Mouse (Mus musculus): Measurements from ENCODE around the gene Wdhd1. TPM values are rescaled to one million over a fixed set of nuclear protein-coding genes. Genes with fewer than 3 reads are reported as not detected.

The Wdhd1 gene
- polyA plus RNA-seq, 1 experiment from 2014 or later = 48.7 TPM

DNA sequence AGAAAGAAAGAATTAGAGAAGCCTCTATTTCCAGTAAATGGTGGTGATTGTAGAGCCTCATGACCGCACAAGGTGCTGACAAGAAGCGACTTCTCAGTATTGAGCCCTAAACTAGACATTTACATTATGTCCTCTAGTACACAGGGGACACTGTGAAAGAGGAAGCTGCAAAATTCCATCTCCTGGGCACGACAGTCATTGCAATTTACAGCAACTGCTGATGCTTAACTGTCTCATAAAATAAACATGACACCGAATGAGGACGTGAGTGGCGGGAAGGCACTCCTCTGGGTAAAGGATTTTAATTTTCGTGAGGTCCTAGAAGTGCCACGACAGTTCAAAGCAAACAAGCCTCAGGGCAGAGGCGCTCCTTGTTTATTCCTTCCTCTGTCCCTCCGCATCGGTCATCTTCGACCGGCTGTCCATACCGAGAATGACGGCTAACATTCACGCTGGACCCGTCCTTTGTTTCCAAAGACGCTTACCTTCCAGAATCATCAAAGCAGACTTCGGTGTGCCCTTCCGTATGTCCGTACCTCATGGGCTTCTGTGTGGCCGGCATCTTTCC, 537 bp downstream of the Wdhd1 start:
- Histone ChIP-seq H3K27me3 (no peaks in the 10 kb centered on the region), H3K27ac (peak overlapping the region; percentile 91), H3K9ac (peak overlapping the region; percentile 94), H3K4me1 (peaks cover 18% of the 10 kb centered on the region; the same call in 1 of the 2 replicates), H3K9me3 (no peaks in the 10 kb centered on the region), H3K4me2 (replicated peaks) (peak overlapping the region; percentile 60), H3K36me3 (peaks cover 23% of the 10 kb centered on the region), H3K4me3 (peak overlapping the region; percentile 88)
- ATAC-seq (ENCODE audit: insufficient number of reproducible peaks, insufficient read depth, low FRiP score, low TSS enrichment) = no peak; the same call in 1 of the 2 replicates
- WGBS = 3% methylated on average over 22 of the region's 22 CpGs

DNA sequence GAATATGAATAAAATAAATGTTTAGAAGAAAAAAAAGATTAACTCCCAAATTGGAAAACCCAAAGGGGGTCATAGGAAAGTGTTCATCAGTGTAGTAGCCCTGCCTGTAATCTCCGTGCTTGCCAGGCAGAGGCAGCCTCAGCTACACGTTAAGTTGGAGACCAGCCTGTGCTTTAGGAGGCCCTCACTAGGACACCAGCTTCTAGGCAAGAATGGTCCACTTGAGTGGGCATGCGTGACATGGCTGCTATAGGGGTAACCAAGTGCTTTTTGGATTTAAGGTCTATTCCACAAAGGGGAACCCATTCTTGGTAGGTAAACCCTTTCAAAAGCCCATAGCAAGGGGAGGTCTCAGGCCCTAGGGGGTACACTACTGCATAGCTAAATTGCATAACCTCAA, 1.2 kb downstream of the Wdhd1 start:
- Histone ChIP-seq H3K4me2 (replicated peaks) (peak overlapping the region; percentile 60), H3K4me1 (peaks cover 18% of the 10 kb centered on the region; the same call in 1 of the 2 replicates), H3K9ac (no peak overlapping the region), H3K27ac (no peak overlapping the region), H3K36me3 (peaks cover 24% of the 10 kb centered on the region), H3K9me3 (no peaks in the 10 kb centered on the region), H3K27me3 (no peaks in the 10 kb centered on the region), H3K4me3 (peak overlapping the region; percentile 88)
- WGBS = 25% methylated on average over 3 of the region's 3 CpGs
- no peak for ATAC-seq (ENCODE audit: insufficient number of reproducible peaks, insufficient read depth, low FRiP score, low TSS enrichment)

DNA sequence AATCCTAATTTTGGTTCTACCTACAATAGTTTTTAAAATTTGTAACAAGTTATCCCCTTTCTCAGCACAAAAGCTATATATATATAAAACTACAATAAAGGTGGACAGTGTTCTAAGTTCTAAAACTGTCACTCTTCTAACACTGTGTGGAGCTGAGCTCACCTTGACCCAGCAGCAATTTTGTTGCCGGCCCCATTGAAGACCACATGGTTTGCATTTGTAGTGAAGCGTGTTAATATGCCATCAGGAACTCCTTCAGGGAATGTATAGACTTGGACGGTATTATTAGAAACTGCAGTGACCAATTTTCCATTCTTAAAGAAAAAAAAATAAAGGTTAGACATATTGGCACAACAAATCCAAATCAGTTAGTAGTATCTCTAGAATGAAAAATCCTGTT, 2.9 kb downstream of the Wdhd1 start:
- no peak overlapping the region for H3K9ac ChIP-seq
- no peak overlapping the region for H3K4me2 ChIP-seq (replicated peaks)
- 34% methylated on average over 3 of the region's 3 CpGs for WGBS
- H3K27ac ChIP-seq = no peak overlapping the region
- peaks cover 31% of the 10 kb centered on the region for H3K36me3 ChIP-seq
- H3K9me3 ChIP-seq = no peaks in the 10 kb centered on the region; the same call in 1 of the 2 replicates
- no peaks in the 10 kb centered on the region for H3K27me3 ChIP-seq
- no peak for ATAC-seq (ENCODE audit: insufficient number of reproducible peaks, insufficient read depth, low FRiP score, low TSS enrichment)
- peaks cover 18% of the 10 kb centered on the region; the same call in 1 of the 2 replicates for H3K4me1 ChIP-seq
- H3K4me3 ChIP-seq = no peak overlapping the region

DNA sequence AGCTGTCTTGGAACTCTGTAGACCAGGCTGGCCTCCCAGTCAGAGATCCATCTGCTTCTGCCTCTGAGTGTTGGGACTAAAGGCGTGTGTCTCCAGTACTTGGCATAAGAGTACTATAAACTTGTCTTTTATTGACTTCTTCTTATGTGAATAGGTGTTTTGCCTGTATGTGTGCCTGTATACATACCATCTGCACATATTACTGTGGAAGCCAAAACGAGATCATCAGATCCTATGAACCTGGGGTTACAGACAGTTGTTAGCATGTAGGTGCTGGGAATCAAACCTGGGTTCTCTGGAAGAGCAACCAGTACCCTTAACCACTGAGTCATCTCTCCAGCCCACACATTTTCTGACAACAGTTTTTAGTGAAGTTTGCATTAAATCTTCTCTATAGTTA, 7.0 kb downstream of the Wdhd1 start:
- no peak for ATAC-seq (ENCODE audit: insufficient number of reproducible peaks, insufficient read depth, low FRiP score, low TSS enrichment)
- H3K27me3 ChIP-seq = no peaks in the 10 kb centered on the region
- H3K4me1 ChIP-seq = peaks cover 5% of the 10 kb centered on the region; the same call in 1 of the 2 replicates
- H3K4me2 ChIP-seq (replicated peaks) = no peak overlapping the region
- H3K36me3 ChIP-seq = peaks cover 55% of the 10 kb centered on the region
- WGBS = 93% methylated on average over 2 of the region's 2 CpGs
- H3K27ac ChIP-seq = no peak overlapping the region
- H3K9ac ChIP-seq = no peak overlapping the region
- H3K4me3 ChIP-seq = no peak overlapping the region
- H3K9me3 ChIP-seq = no peaks in the 10 kb centered on the region; the same call in 1 of the 2 replicates

DNA sequence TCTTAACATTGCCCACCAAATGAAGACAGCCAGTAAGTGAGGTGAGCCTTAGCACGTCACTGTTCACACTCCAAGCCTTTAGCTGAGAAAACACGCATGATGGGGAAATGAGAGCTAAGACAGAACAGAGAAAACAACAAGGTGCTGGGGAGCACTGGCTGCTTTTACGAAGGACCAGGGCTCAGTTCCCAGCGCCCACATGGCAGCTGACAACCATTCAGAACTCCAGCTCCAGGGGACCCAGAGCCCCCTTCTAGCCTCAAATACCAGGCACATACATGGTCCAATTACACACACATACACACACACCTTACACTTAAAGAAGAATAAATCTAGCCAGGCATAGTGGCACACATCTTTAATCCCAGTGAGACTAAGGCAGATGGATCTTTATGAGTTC, 7.6 kb downstream of the Wdhd1 start:
- WGBS = 96% methylated on average over 4 of the region's 4 CpGs
- Histone ChIP-seq H3K27ac (no peak overlapping the region), H3K27me3 (no peaks in the 10 kb centered on the region), H3K9ac (no peak overlapping the region), H3K9me3 (no peaks in the 10 kb centered on the region; the same call in 1 of the 2 replicates), H3K4me1 (no peaks in the 10 kb centered on the region), H3K4me2 (replicated peaks) (no peak overlapping the region), H3K4me3 (no peak overlapping the region), H3K36me3 (peaks cover 55% of the 10 kb centered on the region)
- ATAC-seq (ENCODE audit: insufficient number of reproducible peaks, insufficient read depth, low FRiP score, low TSS enrichment) = no peak

DNA sequence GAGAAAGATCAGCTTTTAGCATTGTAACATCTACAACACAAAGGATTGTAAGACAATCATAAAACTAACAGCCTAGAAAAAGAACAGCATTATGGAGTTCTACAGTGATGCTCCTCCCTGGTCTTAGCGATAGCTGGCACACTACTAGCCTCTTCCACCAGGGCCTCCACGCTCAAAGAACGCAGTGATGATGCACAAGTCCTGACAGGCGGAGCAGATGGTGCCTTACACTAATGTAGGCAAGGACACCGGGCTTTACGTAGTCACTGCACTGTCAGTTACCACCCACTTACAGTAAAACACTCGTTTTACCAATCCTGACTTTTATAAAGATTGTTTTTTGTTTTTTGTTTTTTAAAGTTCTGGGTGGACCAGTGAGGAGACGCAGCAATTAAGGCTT, 10.8 kb downstream of the Wdhd1 start:
- Histone ChIP-seq H3K27me3 (no peaks in the 10 kb centered on the region), H3K9ac (no peak overlapping the region), H3K27ac (no peak overlapping the region), H3K36me3 (peaks cover 36% of the 10 kb centered on the region), H3K4me2 (replicated peaks) (no peak overlapping the region), H3K9me3 (no peaks in the 10 kb centered on the region; the same call in 1 of the 2 replicates), H3K4me1 (no peaks in the 10 kb centered on the region), H3K4me3 (no peak overlapping the region)
- 94% methylated on average over 8 of the region's 8 CpGs for WGBS
- ATAC-seq (ENCODE audit: insufficient number of reproducible peaks, insufficient read depth, low FRiP score, low TSS enrichment) = no peak

DNA sequence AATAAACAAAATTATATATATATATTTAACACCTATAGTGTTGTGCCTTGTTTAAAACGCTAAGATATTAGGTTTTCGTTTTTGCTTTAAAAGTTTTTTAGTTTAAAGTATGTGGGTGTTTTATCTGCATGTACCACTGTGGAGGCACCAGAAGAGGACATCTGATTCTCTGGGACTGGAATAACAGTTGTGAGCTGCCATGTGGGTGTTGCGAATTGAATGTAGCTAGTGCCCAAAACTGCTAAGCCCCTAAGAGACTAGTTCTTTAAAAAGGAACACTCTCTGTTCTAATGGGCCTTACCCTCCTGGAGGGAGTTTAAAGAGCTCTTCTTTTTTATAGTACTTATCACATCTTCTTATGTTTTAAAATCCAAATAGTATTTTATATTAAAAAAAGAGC, 11.8 kb downstream of the Wdhd1 start:
- H3K4me3 ChIP-seq = no peak overlapping the region
- H3K27ac ChIP-seq = no peak overlapping the region
- no peaks in the 10 kb centered on the region; the same call in 1 of the 2 replicates for H3K9me3 ChIP-seq
- H3K27me3 ChIP-seq = no peaks in the 10 kb centered on the region
- H3K4me1 ChIP-seq = no peaks in the 10 kb centered on the region
- H3K9ac ChIP-seq = no peak overlapping the region
- WGBS = 94% methylated on average over 3 of the region's 3 CpGs
- peaks cover 34% of the 10 kb centered on the region for H3K36me3 ChIP-seq
- no peak for ATAC-seq (ENCODE audit: insufficient number of reproducible peaks, insufficient read depth, low FRiP score, low TSS enrichment)
- H3K4me2 ChIP-seq (replicated peaks) = no peak overlapping the region

DNA sequence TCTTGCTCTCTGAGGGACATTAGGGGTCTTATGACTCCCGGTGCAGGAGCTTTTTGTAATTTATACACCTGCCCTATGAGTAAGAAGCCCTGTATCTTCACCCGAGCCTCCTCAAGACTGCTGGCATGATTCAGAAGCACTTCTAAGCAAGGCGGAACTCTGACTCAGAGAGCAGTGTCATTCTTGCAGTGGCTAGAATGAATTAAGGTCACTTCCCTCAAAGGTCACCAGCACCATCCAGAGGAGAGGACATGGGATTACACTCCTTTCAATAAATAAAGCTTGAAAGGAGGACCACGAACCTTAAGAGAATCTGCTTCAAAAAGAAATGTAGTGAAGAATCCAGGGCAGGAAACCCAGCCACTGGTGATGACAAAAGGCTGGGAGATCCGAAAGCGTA, 26.8 kb downstream of the Wdhd1 start:
- whole genome bisulfite sequencing = 86% methylated on average over 6 of the region's 6 CpGs
- Histone ChIP-seq H3K4me1 (no peaks in the 10 kb centered on the region), H3K27ac (no peak overlapping the region), H3K9me3 (no peaks in the 10 kb centered on the region), H3K27me3 (no peaks in the 10 kb centered on the region), H3K4me3 (no peak overlapping the region), H3K9ac (no peak overlapping the region), H3K36me3 (peaks cover 56% of the 10 kb centered on the region), H3K4me2 (replicated peaks) (no peak overlapping the region)
- no peak for ATAC-seq (ENCODE audit: insufficient number of reproducible peaks, insufficient read depth, low FRiP score, low TSS enrichment)

DNA sequence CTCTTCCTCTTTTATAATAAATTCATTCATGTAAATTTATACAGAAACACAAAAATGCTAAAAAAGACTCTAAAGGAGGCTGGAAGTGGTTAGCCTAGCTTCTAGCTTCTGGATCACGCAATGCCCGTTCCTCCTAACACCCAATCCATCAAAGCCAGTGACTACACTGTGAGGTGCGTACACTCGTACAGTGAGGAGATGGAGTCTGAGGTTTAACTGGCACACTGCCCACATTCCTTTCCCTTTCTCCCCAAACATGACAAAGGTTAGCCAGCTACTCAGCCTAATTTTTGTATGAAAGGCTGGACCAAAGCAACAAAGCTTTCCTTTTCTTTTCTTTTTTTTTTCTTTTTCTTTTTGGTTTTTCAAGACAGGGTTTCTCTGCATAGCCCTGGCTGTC, 33.9 kb downstream of the Wdhd1 start:
- H3K9ac ChIP-seq = no peak overlapping the region
- peaks cover 56% of the 10 kb centered on the region for H3K36me3 ChIP-seq
- H3K9me3 ChIP-seq = no peaks in the 10 kb centered on the region
- no peak overlapping the region for H3K4me3 ChIP-seq
- H3K27me3 ChIP-seq = no peaks in the 10 kb centered on the region
- no peak overlapping the region for H3K4me2 ChIP-seq (replicated peaks)
- 74% methylated on average over 4 of the region's 4 CpGs for WGBS
- no peak overlapping the region for H3K27ac ChIP-seq
- no peaks in the 10 kb centered on the region for H3K4me1 ChIP-seq
- no peak for ATAC-seq (ENCODE audit: insufficient number of reproducible peaks, insufficient read depth, low FRiP score, low TSS enrichment)

DNA sequence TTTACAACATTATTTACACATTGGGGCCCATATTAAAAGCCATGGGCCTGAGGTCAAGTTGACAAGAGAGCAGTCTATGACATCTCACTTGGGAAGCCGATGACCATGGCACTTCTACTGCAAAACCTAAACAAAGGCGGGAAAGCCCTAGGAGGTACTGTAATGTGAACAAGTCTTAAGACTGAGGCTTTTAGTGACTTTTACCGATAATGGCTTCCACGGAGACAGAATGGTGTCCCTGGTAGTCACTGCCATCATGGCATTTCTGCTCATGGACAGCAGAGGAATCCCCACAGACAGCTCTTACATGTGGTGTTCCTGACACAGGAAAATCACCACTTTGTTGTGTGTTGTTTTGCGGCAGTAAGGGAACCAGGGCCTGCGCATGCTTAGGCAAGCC, 35.6 kb downstream of the Wdhd1 start:
- Histone ChIP-seq H3K27ac (no peak overlapping the region), H3K27me3 (no peaks in the 10 kb centered on the region), H3K9ac (no peak overlapping the region), H3K4me2 (replicated peaks) (no peak overlapping the region), H3K4me3 (no peak overlapping the region), H3K36me3 (peaks cover 42% of the 10 kb centered on the region), H3K4me1 (no peaks in the 10 kb centered on the region), H3K9me3 (0 out of 2 replicates have a peak, but pooled peaks cover 3% of the 10 kb centered on the region)
- no peak for ATAC-seq (ENCODE audit: insufficient number of reproducible peaks, insufficient read depth, low FRiP score, low TSS enrichment)
- 95% methylated on average over 6 of the region's 6 CpGs for WGBS

DNA sequence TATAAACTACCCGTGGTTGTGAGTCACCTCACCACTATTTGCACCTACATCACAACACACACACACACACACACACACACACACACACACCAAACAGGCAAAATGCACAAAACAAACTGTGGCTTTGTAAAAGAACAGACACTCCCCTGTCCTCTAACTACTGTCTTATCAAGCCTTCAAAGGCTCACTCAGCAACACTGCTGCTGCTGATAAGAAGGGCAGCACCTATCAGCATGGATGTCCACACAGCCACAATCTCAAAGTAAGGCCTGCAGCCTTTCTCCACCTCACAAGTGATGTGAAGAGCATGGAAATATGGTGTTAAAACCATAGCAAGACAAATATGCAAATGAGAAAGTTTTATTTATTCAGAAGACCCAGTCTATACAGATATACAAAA, 36.1 kb downstream of the Wdhd1 start:
- no peak for ATAC-seq (ENCODE audit: insufficient number of reproducible peaks, insufficient read depth, low FRiP score, low TSS enrichment)
- H3K27ac ChIP-seq = no peak overlapping the region
- H3K4me2 ChIP-seq (replicated peaks) = no peak overlapping the region
- 90% methylated on average over 1 of the region's 1 CpGs for WGBS
- no peaks in the 10 kb centered on the region for H3K4me1 ChIP-seq
- peaks cover 41% of the 10 kb centered on the region for H3K36me3 ChIP-seq
- H3K9ac ChIP-seq = no peak overlapping the region
- no peaks in the 10 kb centered on the region for H3K27me3 ChIP-seq
- no peak overlapping the region for H3K4me3 ChIP-seq
- 0 out of 2 replicates have a peak, but pooled peaks cover 3% of the 10 kb centered on the region for H3K9me3 ChIP-seq

DNA sequence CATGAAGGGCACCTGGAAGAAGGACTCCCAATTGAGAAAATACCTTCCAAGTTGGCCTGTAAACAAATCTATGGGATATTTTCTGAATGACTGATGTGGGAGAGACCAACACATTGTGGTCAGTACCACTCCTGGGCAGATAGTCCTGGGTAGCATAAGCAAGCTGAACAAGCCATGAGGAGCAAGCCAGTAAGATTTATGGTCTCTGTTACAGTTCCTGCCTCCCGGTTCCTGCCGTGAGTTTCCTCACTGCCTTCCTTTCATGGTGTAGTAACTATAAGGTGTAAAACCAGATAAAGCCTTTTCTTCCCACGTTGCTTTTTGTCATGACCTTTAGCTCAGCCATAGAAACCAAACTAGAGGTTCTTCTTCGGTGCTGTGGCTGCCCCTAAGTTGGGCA, 39.4 kb downstream of the Wdhd1 start:
- Histone ChIP-seq H3K36me3 (peaks cover 13% of the 10 kb centered on the region), H3K4me1 (no peaks in the 10 kb centered on the region), H3K4me2 (replicated peaks) (no peak overlapping the region), H3K9ac (no peak overlapping the region), H3K4me3 (no peak overlapping the region), H3K27ac (no peak overlapping the region), H3K9me3 (0 out of 2 replicates have a peak, but pooled peaks cover 3% of the 10 kb centered on the region), H3K27me3 (no peaks in the 10 kb centered on the region)
- WGBS = 86% methylated on average over 4 of the region's 4 CpGs
- ATAC-seq (ENCODE audit: insufficient number of reproducible peaks, insufficient read depth, low FRiP score, low TSS enrichment) = no peak

Measured in embryonic facial prominence, embryonic 12.5 days (tissue).